Mouse (Mus musculus): ENCODE data around the gene Acsf3. TPM values are rescaled to one million over a fixed set of nuclear protein-coding genes. Genes with fewer than 3 reads are reported as not detected.

Gene Acsf3
- polyA plus RNA-seq, 1 experiment: 34.1 TPM

- Histone ChIP-seq H3K36me3 (ENCODE audit: control insufficient read depth, insufficient read depth, low read length) (no peaks in the 10 kb centered on the region), H3K4me1 (ENCODE audit: control insufficient read depth, insufficient read depth, insufficient read length, low read length) (no peaks in the 10 kb centered on the region), H3K27me3 (ENCODE audit: control insufficient read depth, insufficient read depth, low read length) (peaks cover 3% of the 10 kb centered on the region), H3K4me3 (ENCODE audit: low read depth, low read length) (no peak overlapping the region), H3K27ac (ENCODE audit: insufficient read depth, low read depth, low read length) (no peak overlapping the region)
- 73% methylated on average over 12 of the region's 12 CpGs for WGBS
- TF ChIP-seq CTCF (IDR thresholded peaks at IDR 0.05; ENCODE audit: extremely low read depth, insufficient read length, insufficient replicate concordance, low read depth, low read length): no peak
- no peak for TF ChIP-seq POLR2A (IDR thresholded peaks at IDR 0.05; ENCODE audit: low read depth, low read length)
These were observed 76.6 kb downstream of the Acsf3 start for GRCm38 (mm10) chr8:122851692-122852545.

DNA sequence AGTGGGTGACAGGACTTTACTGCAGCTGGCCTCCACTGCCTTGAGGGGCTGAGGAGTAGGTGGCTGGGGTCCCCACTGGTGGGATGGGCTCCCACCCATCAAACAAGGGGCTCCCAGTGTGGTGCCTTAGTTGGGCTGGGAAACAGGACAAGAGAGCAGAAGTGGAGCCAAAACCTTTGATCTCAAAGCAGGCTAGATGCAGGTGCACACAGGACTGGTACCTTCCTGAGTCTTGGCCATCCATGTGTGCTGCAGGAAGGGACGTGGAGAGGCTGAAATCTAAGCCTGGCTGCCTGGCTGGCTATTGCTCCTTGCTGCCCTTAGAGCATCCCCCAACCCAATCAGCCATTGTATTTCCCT lies 77.2 kb downstream of the Acsf3 start:
- peaks cover 3% of the 10 kb centered on the region for H3K27me3 ChIP-seq (ENCODE audit: control insufficient read depth, insufficient read depth, low read length)
- H3K27ac ChIP-seq (ENCODE audit: insufficient read depth, low read depth, low read length): no peak overlapping the region
- no peaks in the 10 kb centered on the region for H3K36me3 ChIP-seq (ENCODE audit: control insufficient read depth, insufficient read depth, low read length)
- H3K4me1 ChIP-seq (ENCODE audit: control insufficient read depth, insufficient read depth, insufficient read length, low read length): no peaks in the 10 kb centered on the region
- 62% methylated on average over 1 of the region's 1 CpGs for whole genome bisulfite sequencing
- H3K4me3 ChIP-seq (ENCODE audit: low read depth, low read length): no peak overlapping the region
- no peak for TF ChIP-seq POLR2A (IDR thresholded peaks at IDR 0.05; ENCODE audit: low read depth, low read length)
- TF ChIP-seq CTCF (IDR thresholded peaks at IDR 0.05; ENCODE audit: extremely low read depth, insufficient read length, insufficient replicate concordance, low read depth, low read length): no peak

GRCm38 (mm10) chr8:122853340-122853771 lies 78.1 kb downstream of the Acsf3 start:
- no peaks in the 10 kb centered on the region for H3K4me1 ChIP-seq (ENCODE audit: control insufficient read depth, insufficient read depth, insufficient read length, low read length)
- H3K27me3 ChIP-seq (ENCODE audit: control insufficient read depth, insufficient read depth, low read length): peaks cover 3% of the 10 kb centered on the region
- 23% methylated on average over 11 of the region's 11 CpGs for WGBS
- H3K4me3 ChIP-seq (ENCODE audit: low read depth, low read length): no peak overlapping the region
- H3K36me3 ChIP-seq (ENCODE audit: control insufficient read depth, insufficient read depth, low read length): no peaks in the 10 kb centered on the region
- no peak overlapping the region for H3K27ac ChIP-seq (ENCODE audit: insufficient read depth, low read depth, low read length)
- TF ChIP-seq CTCF (IDR thresholded peaks at IDR 0.05; ENCODE audit: extremely low read depth, insufficient read length, insufficient replicate concordance, low read depth, low read length) (no peak), POLR2A (IDR thresholded peaks at IDR 0.05; ENCODE audit: low read depth, low read length) (no peak)

- H3K4me1 ChIP-seq (ENCODE audit: control insufficient read depth, insufficient read depth, insufficient read length, low read length): no peaks in the 10 kb centered on the region
- WGBS: 63% methylated on average over 7 of the region's 7 CpGs
- no peak overlapping the region for H3K27ac ChIP-seq (ENCODE audit: insufficient read depth, low read depth, low read length)
- no peak overlapping the region for H3K4me3 ChIP-seq (ENCODE audit: low read depth, low read length)
- H3K36me3 ChIP-seq (ENCODE audit: control insufficient read depth, insufficient read depth, low read length): no peaks in the 10 kb centered on the region
- TF ChIP-seq POLR2A (IDR thresholded peaks at IDR 0.05; ENCODE audit: low read depth, low read length) (no peak), CTCF (IDR thresholded peaks at IDR 0.05; ENCODE audit: extremely low read depth, insufficient read length, insufficient replicate concordance, low read depth, low read length) (no peak)
- no peaks in the 10 kb centered on the region; the same call in 1 of the 2 replicates for H3K27me3 ChIP-seq (ENCODE audit: control insufficient read depth, insufficient read depth, low read length)
These were observed 79.1 kb downstream of the Acsf3 start for GRCm38 (mm10) chr8:122854388-122854787.

DNA sequence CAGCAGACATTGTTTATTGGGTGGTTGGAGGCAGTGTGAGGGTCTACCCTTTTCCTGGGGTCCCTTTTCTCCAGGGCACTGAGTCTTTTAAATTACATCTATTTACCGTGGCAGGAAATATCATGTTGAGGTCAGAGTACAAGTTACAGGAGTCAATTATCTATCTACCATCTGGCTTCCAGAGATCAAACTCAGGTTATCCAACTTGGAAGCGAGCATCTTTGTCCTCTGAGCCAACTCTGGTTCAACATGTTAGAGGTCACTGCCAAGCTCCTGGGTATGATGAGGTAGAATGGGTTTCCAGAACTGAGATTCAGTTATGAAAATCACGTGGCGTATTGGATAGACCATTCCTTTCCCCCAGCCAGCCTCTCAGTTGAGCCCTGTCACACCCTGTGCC lies 79.8 kb downstream of the Acsf3 start:
- no peaks in the 10 kb centered on the region; the same call in 1 of the 2 replicates for H3K27me3 ChIP-seq (ENCODE audit: control insufficient read depth, insufficient read depth, low read length)
- no peaks in the 10 kb centered on the region for H3K4me1 ChIP-seq (ENCODE audit: control insufficient read depth, insufficient read depth, insufficient read length, low read length)
- WGBS: 46% methylated on average over 4 of the region's 4 CpGs
- no peak overlapping the region for H3K4me3 ChIP-seq (ENCODE audit: low read depth, low read length)
- no peaks in the 10 kb centered on the region for H3K36me3 ChIP-seq (ENCODE audit: control insufficient read depth, insufficient read depth, low read length)
- TF ChIP-seq POLR2A (IDR thresholded peaks at IDR 0.05; ENCODE audit: low read depth, low read length): no peak
- TF ChIP-seq CTCF (IDR thresholded peaks at IDR 0.05; ENCODE audit: extremely low read depth, insufficient read length, insufficient replicate concordance, low read depth, low read length): no peak
- no peak overlapping the region for H3K27ac ChIP-seq (ENCODE audit: insufficient read depth, low read depth, low read length)

DNA sequence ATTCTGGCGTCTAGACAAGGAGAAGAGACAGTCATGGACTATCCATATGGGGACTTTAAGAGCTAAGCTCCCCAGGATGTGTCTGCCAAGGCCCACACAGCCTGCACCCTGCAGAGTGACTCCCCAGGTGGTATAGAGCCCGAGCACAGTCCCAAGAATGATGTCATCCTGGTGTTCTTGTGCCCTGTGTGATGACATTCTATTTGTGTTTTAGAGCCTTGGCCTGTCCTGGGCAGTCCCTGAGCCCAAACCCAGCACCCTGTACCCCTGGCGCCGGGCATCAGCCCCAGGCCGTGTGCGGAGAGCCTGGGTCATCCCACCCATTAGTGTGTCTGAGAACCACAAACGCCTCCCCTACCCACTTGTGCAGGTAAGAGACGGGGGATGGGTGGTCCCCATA lies 81.0 kb downstream of the Acsf3 start:
- Histone ChIP-seq H3K27me3 (ENCODE audit: control insufficient read depth, insufficient read depth, low read length) (no peaks in the 10 kb centered on the region; the same call in 1 of the 2 replicates), H3K36me3 (ENCODE audit: control insufficient read depth, insufficient read depth, low read length) (no peaks in the 10 kb centered on the region), H3K27ac (ENCODE audit: insufficient read depth, low read depth, low read length) (no peak overlapping the region), H3K4me3 (ENCODE audit: low read depth, low read length) (no peak overlapping the region), H3K4me1 (ENCODE audit: control insufficient read depth, insufficient read depth, insufficient read length, low read length) (no peaks in the 10 kb centered on the region)
- no peak for TF ChIP-seq POLR2A (IDR thresholded peaks at IDR 0.05; ENCODE audit: low read depth, low read length)
- no peak for TF ChIP-seq CTCF (IDR thresholded peaks at IDR 0.05; ENCODE audit: extremely low read depth, insufficient read length, insufficient replicate concordance, low read depth, low read length)
- WGBS: 78% methylated on average over 8 of the region's 8 CpGs

GRCm38 (mm10) chr8:122859843-122860242 lies 84.6 kb downstream of the Acsf3 start:
- Histone ChIP-seq H3K4me1 (ENCODE audit: control insufficient read depth, insufficient read depth, insufficient read length, low read length) (no peaks in the 10 kb centered on the region), H3K4me3 (ENCODE audit: low read depth, low read length) (no peak overlapping the region), H3K36me3 (ENCODE audit: control insufficient read depth, insufficient read depth, low read length) (no peaks in the 10 kb centered on the region), H3K27me3 (ENCODE audit: control insufficient read depth, insufficient read depth, low read length) (no peaks in the 10 kb centered on the region), H3K27ac (ENCODE audit: insufficient read depth, low read depth, low read length) (no peak overlapping the region)
- WGBS: 40% methylated on average over 13 of the region's 13 CpGs
- TF ChIP-seq POLR2A (IDR thresholded peaks at IDR 0.05; ENCODE audit: low read depth, low read length): no peak
- TF ChIP-seq CTCF (IDR thresholded peaks at IDR 0.05; ENCODE audit: extremely low read depth, insufficient read length, insufficient replicate concordance, low read depth, low read length): no peak
